Mouse (Mus musculus) MEL (cell line): ENCODE measurements around the gene Med25. TPM values are rescaled to one million over a fixed set of nuclear protein-coding genes. Genes with fewer than 3 reads are reported as not detected.

Experiments used
- polyA plus RNA-seq, 2 experiments: library from polyadenylated mRNA; stranded (reverse) in 1 of 2; unstranded in 1 of 2; fragments of >175 nt in 1 of 2; fragments of >200 nt in 1 of 2; gene quantifications; 2 replicates each; pipeline versions ENCODE4 v1.2.1 to v1.2.4; 2012; ENCODE audit warnings: low replicate concordance in 2 of 2, low read depth in 1 of 2; ENCODE audit not compliant: insufficient read length in 2 of 2, insufficient read depth in 1 of 2, missing spikeins in 1 of 2
- total RNA-seq: library from RNA; depleted of rRNA; stranded (reverse); fragments of 300-350 nt; gene quantifications from 2 replicates; pipeline ENCODE4 v1.2.3, GENCODE M21; 2012; rRNA removed

The Med25 gene
- total and polyA plus RNA-seq, 3 experiments = 53.9 to 118 TPM; not detected in 1

Other genes with a start within 250 kb of the Med25 start
- gene Myh14, start 221.9 kb downstream of the Med25 start, total RNA-seq = under 0.01 and 0.07 TPM in 2 replicates
- gene Myh14, start 221.9 kb downstream of the Med25 start, polyA plus RNA-seq = under 1 TPM in 1 of 2 experiments, not detected in 1; 0.08 TPM
- not detected in 2 replicates for gene Izumo2, start 184.0 kb downstream of the Med25 start, total RNA-seq
- gene Izumo2, start 184.0 kb downstream of the Med25 start, polyA plus RNA-seq = not detected
- gene Vrk3, start 144.3 kb downstream of the Med25 start, total RNA-seq = 24.9 and 25.7 TPM in 2 replicates
- gene Vrk3, start 144.3 kb downstream of the Med25 start, polyA plus RNA-seq = 10 to 100 TPM in 1 of 2 experiments, not detected in 1; 55.6 TPM
- 0.65 and 1.3 TPM in 2 replicates for gene Zfp473, start 141.7 kb downstream of the Med25 start, total RNA-seq
- gene Zfp473, start 141.7 kb downstream of the Med25 start, polyA plus RNA-seq = under 1 TPM in 1 of 2 experiments, not detected in 1; 0.96 TPM
- 136 and 137 TPM in 2 replicates for gene Nup62, start 76.6 kb downstream of the Med25 start, total RNA-seq
- 100 to 1,000 TPM in 1 of 2 experiments, not detected in 1; 235 TPM for gene Nup62, start 76.6 kb downstream of the Med25 start, polyA plus RNA-seq
- gene Il4i1, start 76.3 kb downstream of the Med25 start, total RNA-seq = 0.73 and 0.92 TPM in 2 replicates
- under 1 TPM in 1 of 2 experiments, not detected in 1; 0.54 TPM for gene Il4i1, start 76.3 kb downstream of the Med25 start, polyA plus RNA-seq
- 17.6 and 19.6 TPM in 2 replicates for gene Atf5, start 76.1 kb downstream of the Med25 start, total RNA-seq
- gene Atf5, start 76.1 kb downstream of the Med25 start, polyA plus RNA-seq = 10 to 100 TPM in 1 of 2 experiments, not detected in 1; 95.5 TPM
- 32.0 and 37.3 TPM in 2 replicates for gene Akt1s1, start 43.7 kb downstream of the Med25 start, total RNA-seq
- gene Akt1s1, start 43.7 kb downstream of the Med25 start, polyA plus RNA-seq = 10 to 100 TPM in 1 of 2 experiments, not detected in 1; 71.8 TPM
- 16.7 and 16.9 TPM in 2 replicates for gene Tbc1d17, start 43.6 kb downstream of the Med25 start, total RNA-seq
- 10 to 100 TPM in 1 of 2 experiments, not detected in 1; 29.5 TPM for gene Tbc1d17, start 43.6 kb downstream of the Med25 start, polyA plus RNA-seq
- 39.3 and 49.9 TPM in 2 replicates for gene Pnkp, start 35.6 kb downstream of the Med25 start, total RNA-seq
- gene Pnkp, start 35.6 kb downstream of the Med25 start, polyA plus RNA-seq = 10 to 100 TPM in 1 of 2 experiments, not detected in 1; 45.6 TPM
- gene Ptov1, start 22.9 kb downstream of the Med25 start, total RNA-seq = 44.1 and 46.4 TPM in 2 replicates
- gene Ptov1, start 22.9 kb downstream of the Med25 start, polyA plus RNA-seq = 100 to 1,000 TPM in 1 of 2 experiments, not detected in 1; 168 TPM
- gene Fuz, start 3.4 kb upstream of the Med25 start, total RNA-seq = 6.8 and 9.4 TPM in 2 replicates
- 10 to 100 TPM in 1 of 2 experiments, not detected in 1; 18.1 TPM for gene Fuz, start 3.4 kb upstream of the Med25 start, polyA plus RNA-seq
- gene Ap2a1, start 36.8 kb upstream of the Med25 start, total RNA-seq = 54.0 and 54.4 TPM in 2 replicates
- 100 to 1,000 TPM in 1 of 2 experiments, 10 to 100 TPM in 1; 73.1 to 107 TPM for gene Ap2a1, start 36.8 kb upstream of the Med25 start, polyA plus RNA-seq
- gene Tsks, start 50.5 kb upstream of the Med25 start, total RNA-seq = 0.10 TPM in 1 of 2 replicates, not detected in the other
- gene Tsks, start 50.5 kb upstream of the Med25 start, polyA plus RNA-seq = under 1 TPM in 1 of 2 experiments, not detected in 1; 0.08 TPM
- 0.20 and 0.35 TPM in 2 replicates for gene Cpt1c, start 82.1 kb upstream of the Med25 start, total RNA-seq
- under 1 TPM in 1 of 2 experiments, not detected in 1; 0.81 TPM for gene Cpt1c, start 82.1 kb upstream of the Med25 start, polyA plus RNA-seq
- 317 and 339 TPM in 2 replicates for gene Prmt1, start 93.9 kb upstream of the Med25 start, total RNA-seq
- gene Prmt1, start 93.9 kb upstream of the Med25 start, polyA plus RNA-seq = 100 to 1,000 TPM; 254 to 715 TPM
- 78.6 and 83.4 TPM in 2 replicates for gene Irf3, start 104.9 kb upstream of the Med25 start, total RNA-seq
- gene Irf3, start 104.9 kb upstream of the Med25 start, polyA plus RNA-seq = 10 to 100 TPM in 1 of 2 experiments, not detected in 1; 82.1 TPM
- gene Bcl2l12, start 106.0 kb upstream of the Med25 start, total RNA-seq = 13.4 and 16.6 TPM in 2 replicates
- 10 to 100 TPM in 1 of 2 experiments, not detected in 1; 24.6 TPM for gene Bcl2l12, start 106.0 kb upstream of the Med25 start, polyA plus RNA-seq
- gene Scaf1, start 123.7 kb upstream of the Med25 start, total RNA-seq = 17.7 and 18.3 TPM in 2 replicates
- 10 to 100 TPM; 34.4 to 81.5 TPM for gene Scaf1, start 123.7 kb upstream of the Med25 start, polyA plus RNA-seq
- gene Rras, start 125.2 kb upstream of the Med25 start, total RNA-seq = 4.2 and 5.0 TPM in 2 replicates
- gene Rras, start 125.2 kb upstream of the Med25 start, polyA plus RNA-seq = 10 to 100 TPM in 1 of 2 experiments, not detected in 1; 24.1 TPM
- 3.3 and 3.5 TPM in 2 replicates for gene Prr12, start 160.2 kb upstream of the Med25 start, total RNA-seq
- 10 to 100 TPM in 1 of 2 experiments, not detected in 1; 32.1 TPM for gene Prr12, start 160.2 kb upstream of the Med25 start, polyA plus RNA-seq
- gene Nosip, start 169.7 kb upstream of the Med25 start, total RNA-seq = 49.9 and 50.7 TPM in 2 replicates
- gene Nosip, start 169.7 kb upstream of the Med25 start, polyA plus RNA-seq = 10 to 100 TPM in 1 of 2 experiments, not detected in 1; 78.9 TPM
- gene Prrg2, start 170.0 kb upstream of the Med25 start, total RNA-seq = 7.5 and 7.7 TPM in 2 replicates
- 10 to 100 TPM in 1 of 2 experiments, not detected in 1; 16.9 TPM for gene Prrg2, start 170.0 kb upstream of the Med25 start, polyA plus RNA-seq
- gene Rcn3, start 199.5 kb upstream of the Med25 start, total RNA-seq = 16.0 and 29.3 TPM in 2 replicates
- 10 to 100 TPM in 1 of 2 experiments, not detected in 1; 43.0 TPM for gene Rcn3, start 199.5 kb upstream of the Med25 start, polyA plus RNA-seq
- gene Fcgrt, start 211.1 kb upstream of the Med25 start, total RNA-seq = 0.26 and 0.27 TPM in 2 replicates
- gene Fcgrt, start 211.1 kb upstream of the Med25 start, polyA plus RNA-seq = 1 to 10 TPM in 1 of 2 experiments, not detected in 1; 1.7 TPM
- 2,482 and 2,708 TPM in 2 replicates for gene Rps11, start 231.7 kb upstream of the Med25 start, total RNA-seq
- 1,000 to 10,000 TPM; 3,189 to 5,434 TPM for gene Rps11, start 231.7 kb upstream of the Med25 start, polyA plus RNA-seq
- 2,773 and 3,160 TPM in 2 replicates for gene Rpl13a, start 236.0 kb upstream of the Med25 start, total RNA-seq
- gene Rpl13a, start 236.0 kb upstream of the Med25 start, polyA plus RNA-seq = 1,000 to 10,000 TPM; 2,091 to 3,727 TPM
- gene Gm45713, start 243.5 kb upstream of the Med25 start, total RNA-seq = 0.69 and 3.9 TPM in 2 replicates
- not detected for gene Gm45713, start 243.5 kb upstream of the Med25 start, polyA plus RNA-seq
- gene Flt3l, start 243.7 kb upstream of the Med25 start, total RNA-seq = 9.5 and 13.0 TPM in 2 replicates
- gene Flt3l, start 243.7 kb upstream of the Med25 start, polyA plus RNA-seq = 10 to 100 TPM in 1 of 2 experiments, not detected in 1; 35.4 TPM